Mouse (Mus musculus) forebrain, postnatal 0 days (tissue): ENCODE data around the gene Galnt7. TPM values are rescaled to one million over a fixed set of nuclear protein-coding genes. Genes with fewer than 3 reads are reported as not detected.

Experiments
- ATAC-seq: fragments of 200-750 bp; cut with Nextera tagmentation; 2 replicates; pipeline ENCODE4 v1.8.0; 2017; ENCODE audit warnings: mild to moderate bottlenecking, moderate library complexity
- DNase-seq: peaks from one replicate; pipeline ENCODE4 v3.0.0-alpha.2; 2015
- H3K27ac ChIP-seq: fragments of 300-500 bp; sonication (generic); 2 replicates; pipeline ENCODE4 v1.5.1; 2014; ENCODE audit warnings: low read depth, mild to moderate bottlenecking, antibody characterized with exemption, low read length, moderate library complexity, mixed read lengths
- H3K27me3 ChIP-seq: fragments of 300-500 bp; sonication (generic); 2 replicates; pipeline ENCODE4 v1.6.1; 2014; ENCODE audit warnings: mild to moderate bottlenecking, low read length, mixed read lengths; ENCODE audit not compliant: insufficient read depth
- H3K36me3 ChIP-seq: fragments of 300-500 bp; sonication (generic); 2 replicates; pipeline ENCODE4 v1.6.1; 2014; ENCODE audit warnings: mild to moderate bottlenecking, moderate library complexity; ENCODE audit not compliant: insufficient read depth
- H3K4me1 ChIP-seq: fragments of 300-500 bp; sonication (generic); 2 replicates; pipeline ENCODE4 v1.6.1; 2014; ENCODE audit warnings: antibody characterized with exemption; ENCODE audit not compliant: insufficient read depth
- H3K4me2 ChIP-seq: fragments of 300-500 bp; sonication (generic); 2 replicates; pipeline ENCODE4 v1.6.1; 2014; ENCODE audit warnings: low read depth, mild to moderate bottlenecking, moderate library complexity
- H3K4me3 ChIP-seq: fragments of 300-500 bp; sonication (generic); 2 replicates; pipeline ENCODE4 v1.5.1; 2014; ENCODE audit warnings: low read depth, low read length, mixed read lengths
- H3K9ac ChIP-seq: fragments of 300-500 bp; sonication (generic); 2 replicates; pipeline ENCODE4 v1.6.1; 2014; ENCODE audit warnings: mild to moderate bottlenecking
- H3K9me3 ChIP-seq: fragments of 300-500 bp; sonication (generic); 2 replicates; pipeline ENCODE4 v1.6.1; 2016; ENCODE audit warnings: low read length
- CTCF ChIP-seq: sonication (generic); IDR thresholded peaks from 2 replicates; pipeline ENCODE4 v1.5.1; 2016; ENCODE audit warnings: antibody characterized with exemption, control low read depth, low read depth
- WGBS: fragments of 180-500 bp; shearing (Covaris S2); extraction: QIAGEN DNeasy Blood & Tissue Kit; methylation state at CpG from one replicate; pipeline ENCODE4 v1.1.7; 2014; 5-methylcytosine and 5-hydroxymethylcytosine counted together
- polyA plus RNA-seq: library from polyadenylated mRNA; unstranded; fragments of >200 nt; fragmentation: Nextera tagmentation; extraction: Ambion mirVana; gene quantifications from 2 replicates; pipeline ENCODE4 v1.2.1, GENCODE M21; 2015
- total RNA-seq: library from RNA; depleted of rRNA; stranded (reverse); fragments of >200 nt; gene quantifications from 2 replicates; pipeline ENCODE4 v1.2.3, GENCODE M21; 2014

Gene Galnt7
- total and polyA plus RNA-seq, 2 experiments from 2014 or later: 5.3 to 8.0 TPM

- Histone ChIP-seq H3K4me2 (peak overlapping the region; percentile 97; the same call in 1 of the 2 replicates), H3K4me3 (no peak overlapping the region), H3K27ac (no peak overlapping the region), H3K27me3 (no peaks in the 10 kb centered on the region), H3K9me3 (no peaks in the 10 kb centered on the region), H3K9ac (no peak overlapping the region), H3K36me3 (no peaks in the 10 kb centered on the region), H3K4me1 (0 out of 2 replicates have a peak, but pooled peaks cover 5% of the 10 kb centered on the region)
- ATAC-seq: no peak
- no peak for DNase-seq
- TF ChIP-seq CTCF: no peak
- 73% methylated on average over 7 of the region's 7 CpGs for WGBS
Observed at GRCm38 (mm10) chr8:57654146-57654545, 1.3 kb upstream of the Galnt7 start.

GRCm38 (mm10) chr8:57653768-57654125 lies 915 bp upstream of the Galnt7 start:
- H3K4me1 ChIP-seq: 0 out of 2 replicates have a peak, but pooled peaks cover 5% of the 10 kb centered on the region
- H3K9me3 ChIP-seq: no peaks in the 10 kb centered on the region
- peak overlapping the region; percentile 97 for H3K4me2 ChIP-seq
- DNase-seq: peak; percentile 24
- 7% methylated on average over 7 of the region's 7 CpGs for WGBS
- no peaks in the 10 kb centered on the region for H3K27me3 ChIP-seq
- no peak for ATAC-seq
- H3K36me3 ChIP-seq: no peaks in the 10 kb centered on the region
- H3K9ac ChIP-seq: no peak overlapping the region
- no peak overlapping the region for H3K27ac ChIP-seq
- no peak for TF ChIP-seq CTCF
- H3K4me3 ChIP-seq: peak overlapping the region; percentile 83; the same call in 1 of the 2 replicates

GRCm38 (mm10) chr8:57653056-57653767 lies 380 bp upstream of the Galnt7 start:
- no peak overlapping the region for H3K27ac ChIP-seq
- no peaks in the 10 kb centered on the region for H3K27me3 ChIP-seq
- no peaks in the 10 kb centered on the region for H3K36me3 ChIP-seq
- H3K4me2 ChIP-seq: peak overlapping the region; percentile 97
- peak; percentile 35 for DNase-seq
- peak overlapping the region; percentile 88; the same call in 1 of the 2 replicates for H3K9ac ChIP-seq
- H3K4me3 ChIP-seq: peak overlapping the region; percentile 83
- 0 out of 2 replicates have a peak, but pooled peaks cover 5% of the 10 kb centered on the region for H3K4me1 ChIP-seq
- WGBS: 2% methylated on average over 23 of the region's 38 CpGs
- no peaks in the 10 kb centered on the region for H3K9me3 ChIP-seq
- peak; percentile 64 for ATAC-seq
- no peak for TF ChIP-seq CTCF

GRCm38 (mm10) chr8:57651689-57652455 lies 960 bp downstream of the Galnt7 start:
- H3K9ac ChIP-seq: peak overlapping the region; percentile 88
- H3K36me3 ChIP-seq: no peaks in the 10 kb centered on the region
- no peak; the same call in 1 of the 2 replicates for TF ChIP-seq CTCF
- H3K9me3 ChIP-seq: no peaks in the 10 kb centered on the region
- peaks cover 8% of the 10 kb centered on the region for H3K4me1 ChIP-seq
- peak; percentile 76 for ATAC-seq
- 3% methylated on average over 75 of the region's 91 CpGs for WGBS
- peak overlapping the region; percentile 84 for H3K27ac ChIP-seq
- no peaks in the 10 kb centered on the region for H3K27me3 ChIP-seq
- H3K4me3 ChIP-seq: peak overlapping the region; percentile 83
- peak overlapping the region; percentile 97 for H3K4me2 ChIP-seq
- DNase-seq: peak; percentile 63

- WGBS: 0% methylated on average over 8 of the region's 8 CpGs
- H3K27ac ChIP-seq: no peak overlapping the region; the same call in 1 of the 2 replicates
- peak overlapping the region; percentile 83 for H3K4me3 ChIP-seq
- H3K36me3 ChIP-seq: no peaks in the 10 kb centered on the region
- H3K4me2 ChIP-seq: peak overlapping the region; percentile 97
- DNase-seq (no peak), ATAC-seq (no peak)
- no peaks in the 10 kb centered on the region for H3K27me3 ChIP-seq
- no peaks in the 10 kb centered on the region for H3K9me3 ChIP-seq
- peak overlapping the region; percentile 88 for H3K9ac ChIP-seq
- peaks cover 8% of the 10 kb centered on the region for H3K4me1 ChIP-seq
- no peak for TF ChIP-seq CTCF
Observed at GRCm38 (mm10) chr8:57651357-57651688, 1.5 kb downstream of the Galnt7 start.

GRCm38 (mm10) chr8:57650216-57650615 lies 2.6 kb downstream of the Galnt7 start:
- 88% methylated on average over 6 of the region's 6 CpGs for WGBS

GRCm38 (mm10) chr8:57647566-57647965 lies 5.3 kb downstream of the Galnt7 start:
- H3K4me1 ChIP-seq: peaks cover 3% of the 10 kb centered on the region
- no peak overlapping the region for H3K9ac ChIP-seq
- no peak overlapping the region for H3K4me3 ChIP-seq
- H3K27me3 ChIP-seq: no peaks in the 10 kb centered on the region
- 67% methylated on average over 3 of the region's 3 CpGs for WGBS
- no peak for TF ChIP-seq CTCF
- ATAC-seq (no peak), DNase-seq (no peak)
- no peak overlapping the region for H3K4me2 ChIP-seq
- H3K9me3 ChIP-seq: no peaks in the 10 kb centered on the region
- no peak overlapping the region for H3K27ac ChIP-seq
- H3K36me3 ChIP-seq: no peaks in the 10 kb centered on the region

More at GRCm38 (mm10) chr8:57650216-57650615, 2.6 kb downstream of the Galnt7 start:
- no peaks in the 10 kb centered on the region for H3K36me3 ChIP-seq
- H3K9ac ChIP-seq: no peak overlapping the region
- H3K27ac ChIP-seq: no peak overlapping the region
- H3K4me3 ChIP-seq: no peak overlapping the region
- no peaks in the 10 kb centered on the region for H3K9me3 ChIP-seq
- no peak for DNase-seq
- TF ChIP-seq CTCF: no peak
- H3K4me2 ChIP-seq: no peak overlapping the region
- no peak for ATAC-seq
- H3K27me3 ChIP-seq: no peaks in the 10 kb centered on the region
- peaks cover 8% of the 10 kb centered on the region for H3K4me1 ChIP-seq
